Mouse (Mus musculus): ENCODE measurements at regions not wholly inside any gene's neighbourhood (a gene's known extent, or its start where the extent isn't known, plus 50 kb on each side); places are given as distances from the start of the nearest gene placed in this dataset.

DNA sequence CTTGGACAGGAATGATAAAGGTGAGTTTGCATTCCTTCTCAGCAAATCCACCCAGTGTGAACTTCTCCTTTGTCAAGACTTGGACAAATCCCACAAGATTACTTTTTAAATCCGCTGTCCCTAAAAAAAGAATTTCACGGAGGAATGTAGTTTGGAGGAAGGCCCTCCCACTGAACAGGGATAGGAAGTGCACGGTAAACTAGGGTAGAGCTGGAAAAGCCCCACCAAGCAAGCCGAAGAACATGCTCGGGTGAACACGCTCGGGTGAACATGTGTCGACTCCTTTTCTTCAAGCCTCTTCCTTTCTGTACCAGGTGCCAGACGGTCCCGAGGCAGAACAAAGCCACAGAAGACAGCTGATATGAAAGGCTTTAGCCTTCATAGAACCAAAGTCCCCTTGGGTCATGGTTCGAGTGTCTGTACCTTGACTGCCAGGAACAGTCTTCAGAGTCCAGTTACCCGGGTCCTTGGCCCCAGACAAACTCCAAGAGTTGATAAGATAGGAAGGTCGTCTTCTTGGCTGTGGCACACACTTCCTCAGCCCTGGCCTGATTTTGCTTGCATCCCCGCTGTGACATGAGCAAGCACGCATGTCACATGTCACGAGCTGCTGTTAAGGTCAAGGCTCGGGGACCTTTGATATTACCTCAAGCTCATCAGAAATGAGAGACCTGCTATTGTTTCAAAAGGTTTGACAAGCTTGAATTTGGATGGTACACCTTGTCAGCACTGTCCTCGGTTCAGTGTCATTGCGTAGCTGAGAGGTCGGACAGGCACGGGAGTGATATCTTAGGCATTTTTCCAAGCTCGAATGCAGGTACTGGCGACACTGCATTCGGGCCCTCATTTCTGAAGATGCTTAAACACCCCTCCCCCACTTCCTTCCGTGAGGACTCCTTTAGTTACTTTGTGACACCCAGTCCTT lies 51.5 kb upstream of the Ryk start:
- DNase-seq (ENCODE audit: low read depth, low spot score) = no peak

DNA sequence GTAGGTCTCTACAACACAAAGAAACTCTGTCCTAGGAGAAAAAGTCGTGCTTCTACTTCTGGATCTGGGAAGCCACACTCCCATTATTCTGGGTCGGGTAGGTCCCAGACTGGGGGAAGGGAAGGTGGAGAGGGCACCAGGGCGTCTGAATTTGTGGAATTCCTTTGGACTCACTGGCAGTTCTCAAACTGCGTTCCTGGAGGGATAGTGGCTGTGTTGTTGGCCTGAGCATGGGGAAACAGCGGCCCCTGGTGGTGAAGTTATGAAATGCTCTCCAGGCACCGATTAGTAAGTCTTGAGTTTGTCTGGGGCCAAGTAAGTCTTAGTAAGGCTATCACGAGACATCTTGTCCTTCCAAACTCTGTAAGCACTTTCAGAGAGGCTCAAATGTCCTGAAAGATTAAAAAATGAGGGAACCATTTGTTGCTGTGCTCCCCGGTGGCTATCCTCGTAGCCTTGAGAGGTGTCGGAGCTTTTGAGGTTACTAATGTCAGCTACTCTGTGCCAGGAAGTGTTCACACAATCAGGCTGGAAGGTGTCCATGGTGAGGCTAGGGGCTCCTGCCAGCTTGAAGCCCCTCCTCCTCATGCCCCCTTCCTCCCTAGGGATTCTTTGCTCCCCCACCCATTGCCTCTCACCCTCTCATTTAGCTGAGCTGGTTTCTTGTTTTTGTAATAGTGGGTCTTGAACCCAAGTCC lies 50.2 kb upstream of the Ryk start:
- peak; percentile 69 for DNase-seq (ENCODE audit: low read depth, low spot score)
